Mouse (Mus musculus) mouse trophoblast stem cell (cell line): ENCODE results near the gene Tnxb.

ENCODE experiments used
- in situ Hi-C, 2 experiments: fragments of 300-500 bp; cut with MseI, MboI; formaldehyde crosslinking; loops; 2 replicates in 1 of 2; 3 replicates in 1 of 2; pipeline ENCODE4 v1.15.1; 2025

Tnxb gene

DNA sequence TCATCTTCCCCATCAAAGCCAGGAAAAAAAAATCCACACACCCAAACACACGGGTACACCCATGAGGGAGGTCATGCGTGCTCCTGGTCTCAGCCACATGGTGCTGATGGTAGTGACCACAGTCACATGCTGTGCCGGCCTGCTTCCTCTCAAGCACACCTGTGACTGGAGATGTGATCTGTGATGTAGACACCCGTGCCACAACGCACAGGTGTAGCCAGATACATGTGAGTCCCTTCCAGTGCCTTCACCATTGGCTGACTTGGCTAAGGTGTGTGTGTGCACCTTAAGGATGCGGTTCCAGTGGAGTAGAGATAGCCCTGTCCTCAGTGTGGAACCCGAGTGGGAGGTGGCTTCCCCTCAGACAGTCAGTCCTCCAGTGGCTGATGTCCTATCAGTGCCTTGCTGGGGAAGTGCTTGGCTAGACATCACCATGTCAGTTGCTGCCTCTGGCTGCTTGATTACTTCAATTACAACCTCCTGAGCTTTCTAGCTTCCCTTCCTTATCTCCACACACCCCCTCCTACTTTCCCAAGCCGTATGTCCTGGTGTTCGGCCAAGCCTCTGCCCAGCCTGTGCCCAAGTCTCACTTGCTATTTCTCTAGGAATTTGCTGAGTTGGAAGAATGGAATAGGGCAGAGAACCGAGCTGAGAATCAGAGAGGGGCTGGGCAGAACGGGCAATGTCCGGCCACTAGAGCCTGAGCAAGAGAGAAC, 11.0 kb upstream of the Tnxb start:
- in situ Hi-C loops, result no loop called here

DNA sequence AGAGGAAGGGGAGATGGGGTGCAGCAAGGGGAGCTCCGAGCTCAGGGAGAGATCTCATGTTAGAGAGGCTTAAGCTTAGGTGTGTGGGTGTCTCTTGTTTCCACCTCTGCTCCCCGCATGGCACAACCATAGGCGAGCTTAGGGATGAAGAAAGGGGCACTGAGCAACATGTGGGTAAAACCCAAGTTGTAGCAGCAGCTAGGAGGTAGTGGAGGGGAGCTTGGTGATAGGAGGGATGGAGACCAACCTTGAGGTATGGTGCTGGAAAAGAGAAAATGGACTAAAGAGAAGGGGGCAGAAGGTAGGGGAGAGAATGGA, 10.5 kb upstream of the Tnxb start:
- in situ Hi-C loops, result loop anchor here in 1 of 2 experiments (10.0 kb wide), 1 partner anchor 55 kb away; no protein-coding TSS in a partner anchor

DNA sequence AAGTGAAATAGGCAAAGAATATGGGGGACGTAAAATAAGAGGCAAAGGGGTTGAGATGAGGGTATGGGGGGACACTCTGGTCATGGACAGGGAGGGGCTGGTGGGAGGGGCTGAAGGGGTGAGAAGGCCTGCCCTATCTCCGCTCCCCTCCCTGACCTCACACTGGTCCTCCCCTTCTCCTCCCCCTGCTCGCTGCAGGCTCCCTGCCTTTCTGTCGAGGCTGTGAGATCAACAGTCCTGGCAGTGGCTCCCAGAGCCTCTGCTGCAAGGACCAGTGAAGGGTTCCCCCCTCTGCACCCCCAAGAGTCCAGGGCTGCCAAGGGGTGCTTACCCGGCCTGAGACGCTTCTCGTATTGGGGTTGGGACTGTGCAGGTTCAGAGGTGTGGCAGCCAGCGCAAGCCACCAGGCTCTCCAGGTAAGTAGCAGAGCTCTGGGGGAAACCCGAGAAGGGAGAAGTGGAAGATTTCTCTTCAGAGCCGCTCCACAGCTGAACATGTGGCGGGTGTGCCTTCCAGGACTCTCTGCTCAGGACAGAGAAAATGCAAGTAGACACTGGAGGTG, 10.0 kb upstream of the Tnxb start:
- in situ Hi-C loops, result loop anchor here in 1 of 2 experiments (10.0 kb wide), 1 partner anchor 54 kb away; no protein-coding TSS in a partner anchor

DNA sequence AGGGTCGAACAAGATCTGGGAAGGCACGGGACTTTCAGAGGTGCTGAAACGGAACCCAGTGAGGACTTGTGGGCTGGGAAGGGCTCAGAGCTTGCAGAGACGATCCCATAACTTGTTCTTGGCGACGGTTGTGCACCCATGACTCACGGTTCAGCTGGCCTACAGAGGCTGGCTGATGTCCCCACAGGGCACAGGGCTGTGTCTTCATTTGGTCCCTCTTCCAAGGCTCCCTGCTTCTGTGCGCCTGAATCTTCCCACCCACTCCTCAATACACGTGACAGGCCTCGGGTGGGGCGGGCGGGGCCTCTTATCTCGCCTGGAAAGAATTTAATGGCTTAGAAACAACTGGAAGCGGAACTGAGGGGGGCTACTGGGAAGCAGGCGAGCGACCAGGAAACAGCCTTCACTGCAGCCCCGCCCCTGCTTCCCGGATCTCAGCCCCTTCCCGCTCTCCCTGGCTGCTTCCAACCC, 9.2 kb upstream of the Tnxb start:
- in situ Hi-C loops, result loop anchor here in 1 of 2 experiments (10.0 kb wide), 1 partner anchor 54 kb away; no protein-coding TSS in a partner anchor

GRCm38 (mm10) chr17:34662468-34662867, 7.9 kb upstream of the Tnxb start:
- in situ Hi-C loops, result loop anchor here in 1 of 2 experiments (10.0 kb wide), 1 partner anchor 52 kb away; no protein-coding TSS in a partner anchor

GRCm38 (mm10) chr17:34662978-34663377, 7.4 kb upstream of the Tnxb start:
- in situ Hi-C loops, result loop anchor here in 1 of 2 experiments (10.0 kb wide), 1 partner anchor 52 kb away; no protein-coding TSS in a partner anchor

- in situ Hi-C loops, result loop anchor here in 1 of 2 experiments (10.0 kb wide), 1 partner anchor 51 kb away; no protein-coding TSS in a partner anchor
Measured at GRCm38 (mm10) chr17:34663558-34663957, 6.8 kb upstream of the Tnxb start.

GRCm38 (mm10) chr17:34664472-34664871, 5.9 kb upstream of the Tnxb start:
- in situ Hi-C loops, result loop anchor here in 1 of 2 experiments (10.0 kb wide), 1 partner anchor 50 kb away; no protein-coding TSS in a partner anchor

DNA sequence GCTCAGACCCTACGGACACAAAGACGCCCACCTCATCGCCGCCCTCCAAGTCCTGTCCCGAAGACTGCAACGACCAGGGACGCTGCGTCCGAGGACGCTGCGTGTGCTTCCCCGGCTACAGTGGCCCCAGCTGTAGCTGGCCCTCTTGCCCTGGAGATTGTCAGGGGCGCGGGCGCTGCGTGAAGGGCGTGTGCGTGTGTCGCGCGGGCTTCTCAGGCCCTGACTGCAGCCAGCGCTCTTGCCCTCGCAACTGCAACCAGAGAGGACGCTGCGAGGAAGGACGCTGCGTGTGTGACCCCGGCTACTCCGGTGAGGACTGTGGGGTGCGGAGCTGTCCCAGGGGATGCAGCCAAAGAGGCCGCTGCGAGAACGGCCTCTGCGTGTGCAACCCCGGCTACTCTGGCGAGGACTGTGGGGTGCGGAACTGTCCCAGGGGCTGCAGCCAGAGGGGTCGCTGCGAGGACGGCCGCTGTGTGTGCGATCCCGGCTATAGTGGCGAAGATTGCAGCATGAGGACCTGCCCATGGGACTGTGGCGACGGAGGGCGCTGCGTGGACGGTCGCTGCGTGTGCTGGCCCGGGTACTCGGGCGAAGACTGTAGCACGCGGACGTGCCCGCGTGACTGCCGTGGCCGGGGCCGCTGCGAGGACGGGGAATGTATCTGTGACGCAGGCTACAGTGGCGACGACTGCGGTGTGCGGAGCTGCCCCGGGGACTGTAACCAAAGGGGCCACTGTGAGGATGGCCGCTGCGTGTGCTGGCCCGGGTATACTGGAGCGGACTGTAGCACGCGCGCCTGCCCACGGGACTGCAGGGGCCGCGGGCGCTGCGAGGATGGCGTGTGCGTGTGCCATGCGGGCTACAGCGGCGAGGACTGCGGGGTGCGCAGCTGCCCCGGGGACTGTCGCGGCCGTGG, 1.1 kb downstream of the Tnxb start:
- in situ Hi-C loops, result no loop called here

DNA sequence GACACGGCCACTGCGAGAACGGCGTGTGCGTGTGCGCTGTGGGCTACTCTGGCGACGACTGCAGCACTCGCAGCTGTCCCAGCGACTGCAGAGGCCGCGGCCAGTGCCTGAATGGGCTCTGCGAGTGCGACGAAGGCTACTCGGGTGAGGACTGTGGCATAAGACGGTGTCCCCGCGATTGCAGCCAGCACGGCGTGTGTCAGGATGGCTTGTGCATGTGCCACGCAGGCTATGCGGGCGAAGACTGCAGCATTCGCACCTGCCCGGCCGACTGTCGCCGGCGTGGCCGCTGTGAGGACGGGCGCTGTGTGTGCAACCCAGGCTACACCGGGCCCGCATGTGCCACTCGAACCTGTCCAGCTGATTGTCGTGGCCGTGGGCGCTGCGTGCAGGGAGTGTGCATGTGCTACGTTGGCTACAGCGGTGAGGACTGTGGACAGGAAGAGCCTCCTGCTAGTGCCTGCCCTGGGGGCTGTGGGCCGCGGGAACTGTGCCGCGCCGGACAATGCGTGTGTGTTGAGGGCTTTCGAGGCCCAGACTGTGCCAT, 2.0 kb downstream of the Tnxb start:
- in situ Hi-C loops, result no loop called here

GRCm38 (mm10) chr17:34673139-34673538, 2.8 kb downstream of the Tnxb start:
- in situ Hi-C loops, result no loop called here

DNA sequence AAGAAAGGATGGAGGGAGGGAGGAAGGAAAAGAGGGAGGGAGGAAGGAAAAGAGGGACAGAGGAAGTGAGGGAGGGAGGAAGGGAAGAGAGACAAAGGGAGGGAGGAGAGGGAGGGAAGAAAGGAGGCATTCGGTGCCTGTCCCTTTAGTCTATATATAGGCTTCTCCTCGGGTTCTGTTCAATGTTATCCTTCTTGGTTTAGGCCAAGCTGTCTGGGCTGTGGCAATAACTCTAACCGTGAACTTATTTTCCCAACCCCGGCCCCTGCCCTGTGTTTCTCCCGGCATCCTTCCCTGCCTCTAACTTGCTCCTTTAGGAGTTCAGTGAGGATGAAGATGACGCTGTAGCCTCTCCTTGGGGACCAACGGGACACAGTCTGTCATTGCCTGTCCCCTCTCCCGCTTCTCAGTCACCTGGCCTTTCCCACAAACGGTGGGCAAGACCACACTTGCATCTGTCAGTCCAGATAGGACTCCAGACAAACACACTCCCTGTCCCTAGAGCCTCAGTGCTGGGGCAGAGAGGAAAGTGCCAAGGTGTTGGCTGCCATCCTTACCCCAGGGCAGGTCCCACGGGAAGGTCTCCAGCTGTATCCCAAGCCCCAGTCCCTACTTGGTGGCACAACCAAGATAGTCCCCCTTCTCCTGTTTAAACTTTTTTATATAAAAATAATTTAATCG, 4.3 kb downstream of the Tnxb start:
- in situ Hi-C loops, result no loop called here

DNA sequence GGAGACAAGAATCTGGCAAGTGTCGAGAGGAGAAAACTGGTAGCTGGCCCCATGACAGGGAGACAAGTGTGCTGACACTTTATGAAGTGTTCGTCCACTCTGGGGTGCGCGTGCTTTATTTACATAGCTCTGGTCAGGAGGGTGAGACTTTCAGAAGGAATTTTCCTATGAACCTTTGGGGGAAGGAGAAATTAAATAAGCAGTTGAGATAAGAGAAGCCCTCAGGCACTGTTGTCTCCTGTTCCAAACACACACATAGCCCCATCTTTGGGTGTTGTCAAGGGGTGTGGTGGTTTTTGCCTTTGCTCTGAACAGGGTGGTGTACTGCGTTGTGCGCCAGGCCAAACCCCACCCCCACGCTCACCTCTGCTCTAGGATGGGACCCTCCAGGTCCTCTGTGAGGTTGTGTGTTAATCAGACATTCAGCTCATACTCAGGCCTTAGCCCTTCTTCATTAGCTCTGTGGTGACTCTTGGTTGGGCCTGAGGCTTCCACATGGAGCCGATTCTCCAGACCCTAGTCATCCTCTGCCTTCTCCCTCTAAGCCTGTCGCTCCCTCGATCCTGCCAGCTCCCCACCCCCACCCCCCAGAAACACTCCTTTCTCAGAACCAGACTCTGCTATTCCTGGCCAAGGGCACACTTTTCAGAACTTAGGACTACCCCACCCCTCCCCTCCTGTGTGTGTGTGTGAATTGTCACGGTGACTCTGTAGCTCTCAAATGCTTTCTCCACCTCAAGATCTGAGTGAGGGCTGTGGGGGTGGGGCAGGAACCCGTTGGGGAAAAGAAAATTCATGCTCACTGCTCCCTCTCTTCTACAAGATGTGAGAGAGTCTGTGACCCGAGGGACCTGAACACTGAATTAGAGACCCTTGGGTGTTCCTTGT, 5.1 kb downstream of the Tnxb start:
- in situ Hi-C loops, result no loop called here

GRCm38 (mm10) chr17:34676093-34676460, 5.7 kb downstream of the Tnxb start:
- in situ Hi-C loops, result no loop called here

- in situ Hi-C loops, result no loop called here
Measured at GRCm38 (mm10) chr17:34676671-34677070, 6.3 kb downstream of the Tnxb start.

DNA sequence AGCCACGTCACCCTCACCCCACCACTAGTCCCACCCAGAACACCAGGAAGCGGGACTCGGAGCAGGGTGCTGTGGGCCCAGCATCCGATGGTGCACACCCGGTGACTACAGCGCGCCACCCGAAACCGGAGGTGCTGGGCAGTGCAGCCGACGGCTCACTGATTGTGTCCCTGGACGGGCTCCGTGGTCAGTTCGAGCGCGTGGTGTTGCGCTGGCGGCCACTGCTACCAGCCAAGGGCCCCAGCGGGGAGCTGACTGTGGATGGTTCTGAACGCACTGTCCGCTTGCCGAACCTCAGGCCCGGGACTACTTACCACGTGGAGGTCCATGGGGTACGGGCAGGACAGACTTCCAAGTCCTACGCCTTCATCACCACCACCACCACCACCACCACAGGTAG, 9.9 kb downstream of the Tnxb start:
- in situ Hi-C loops, result no loop called here

- in situ Hi-C loops, result no loop called here
Measured at GRCm38 (mm10) chr17:34680621-34681020, 10.3 kb downstream of the Tnxb start.

GRCm38 (mm10) chr17:34681132-34681571, 10.8 kb downstream of the Tnxb start:
- in situ Hi-C loops, result no loop called here

DNA sequence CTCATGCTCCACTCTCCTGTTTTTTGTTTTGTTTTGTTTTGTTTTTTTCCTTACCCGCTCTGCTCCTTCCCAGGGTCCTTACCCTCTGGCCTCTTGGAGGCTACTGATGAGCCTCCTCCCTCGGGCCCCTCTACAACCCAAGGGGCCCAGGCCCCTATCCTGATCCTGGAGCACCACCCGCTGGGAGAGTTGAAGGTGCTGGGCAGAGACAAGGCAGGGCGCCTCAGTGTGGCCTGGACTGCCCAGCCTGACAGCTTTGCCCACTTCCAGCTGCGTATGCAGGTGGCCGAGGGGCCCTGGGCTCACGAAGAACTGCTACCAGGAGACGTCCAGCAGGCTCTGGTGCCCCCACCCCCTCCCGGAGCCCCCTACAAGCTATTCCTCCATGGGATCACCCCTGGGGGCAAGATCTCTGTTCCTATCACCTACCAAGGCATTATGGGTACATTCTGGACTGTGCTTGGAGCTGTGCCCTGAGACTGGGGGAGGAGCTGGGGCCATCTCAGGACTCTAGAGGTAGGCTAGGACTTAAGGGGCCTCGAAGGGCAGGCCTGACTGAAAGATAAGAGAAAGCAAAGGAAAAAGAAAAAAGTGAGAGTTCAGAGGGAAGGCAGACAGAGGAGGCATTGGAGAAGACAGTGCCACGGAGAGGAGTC, 11.7 kb downstream of the Tnxb start:
- in situ Hi-C loops, result no loop called here
